Mouse (Mus musculus): ENCODE data around the gene Vwce.

DNA sequence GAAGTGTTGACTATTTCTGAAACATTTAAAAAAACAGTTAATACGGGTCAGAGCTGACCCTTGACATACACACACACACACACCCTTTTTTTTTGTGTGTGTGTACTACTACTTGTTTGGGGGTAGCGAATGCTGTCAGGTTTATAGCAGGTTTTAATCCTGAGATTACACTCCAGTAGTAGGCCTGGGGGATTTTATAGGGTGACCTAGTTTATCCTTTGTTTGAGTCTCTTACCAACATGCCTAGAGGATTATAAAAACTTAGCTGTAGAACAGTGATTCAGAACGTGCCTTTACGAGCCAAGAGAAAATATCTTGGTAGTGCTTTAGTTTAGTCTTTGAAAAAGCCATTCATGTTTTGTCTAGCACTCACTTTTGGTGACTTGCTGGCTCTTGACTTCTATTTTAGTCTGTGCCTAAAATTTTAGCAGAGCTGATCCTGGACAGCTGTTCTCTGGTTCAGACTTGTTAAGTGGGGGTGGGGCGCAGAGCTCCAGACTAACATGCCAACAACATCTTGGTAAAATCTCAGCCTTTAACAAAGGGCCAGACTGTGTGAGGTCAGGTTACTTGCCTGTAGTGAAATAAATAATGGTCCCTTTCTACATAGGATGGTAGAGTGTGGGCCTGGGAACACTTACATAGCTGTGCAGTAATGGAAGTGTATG is 25.3 kb upstream of the Vwce start:
- TF ChIP-seq POLR2A (IDR thresholded peaks at IDR 0.05; ENCODE audit: borderline replicate concordance, low read depth, low read length) = no peak
- no peak for TF ChIP-seq CTCF (IDR thresholded peaks at IDR 0.05; ENCODE audit: low read depth, low read length)
